Mouse (Mus musculus) myocyte (in vitro differentiated cells): ENCODE measurements at regions not wholly inside any gene's neighbourhood (a gene's known extent, or its start where the extent isn't known, plus 50 kb on each side); places are given as distances from the start of the nearest gene placed in this dataset.

ENCODE experiments used
- CEBPB ChIP-seq: IDR thresholded peaks from 2 replicates; pipeline ENCODE4 v1.6.1; 2011; ENCODE audit warnings: mild to moderate bottlenecking, moderate library complexity; ENCODE audit not compliant: poor library complexity, insufficient read depth, severe bottlenecking
- E2F4 ChIP-seq: IDR thresholded peaks from one replicate; pipeline ENCODE4 v1.6.1; 2011; ENCODE audit warnings: mild to moderate bottlenecking, control low read depth, moderate library complexity; ENCODE audit not compliant: insufficient read depth
- MAX ChIP-seq: IDR thresholded peaks from one replicate; pipeline ENCODE4 v1.6.1; 2011; ENCODE audit warnings: low read depth, mild to moderate bottlenecking, control low read depth
- POLR2A ChIP-seq: IDR thresholded peaks from one replicate; pipeline ENCODE4 v1.6.1; 2011; ENCODE audit warnings: low read depth, mild to moderate bottlenecking, control low read depth, moderate library complexity; ENCODE audit not compliant: insufficient read length
- POLR2AphosphoS2 ChIP-seq: IDR thresholded peaks from one replicate; pipeline ENCODE4 v1.6.1; 2011; ENCODE audit warnings: low read depth, control low read depth; ENCODE audit not compliant: insufficient read length
- REST ChIP-seq: IDR thresholded peaks from one replicate; pipeline ENCODE4 v1.6.1; 2011; ENCODE audit warnings: mild to moderate bottlenecking, control low read depth, moderate library complexity; ENCODE audit not compliant: insufficient read depth, insufficient read length
- USF1 ChIP-seq: IDR thresholded peaks from one replicate; pipeline ENCODE4 v1.6.1; 2011; ENCODE audit warnings: low read depth, mild to moderate bottlenecking, control low read depth, moderate library complexity

- TF ChIP-seq POLR2A (no peak), REST (no peak), USF1 (no peak), E2F4 (no peak), MAX (no peak), POLR2AphosphoS2 (no peak), CEBPB (no peak)
Measured at GRCm38 (mm10) chr14:73776066-73776465, 115.0 kb downstream of the Gm21750 start.
